Mouse (Mus musculus) retina, adult 2 months (tissue): Measurements from ENCODE around the gene Dmrt1.

ENCODE experiments used
- DNase-seq: peaks from one replicate; pipeline ENCODE4 v3.0.0-alpha.2; 2012; ENCODE audit warnings: low read depth, low spot score

Gene Dmrt1

GRCm38 (mm10) chr19:25569778-25570177 is 64.4 kb downstream of the Dmrt1 start:
- no peak for DNase-seq

GRCm38 (mm10) chr19:25574431-25574830 is 69.0 kb downstream of the Dmrt1 start:
- no peak for DNase-seq

DNA sequence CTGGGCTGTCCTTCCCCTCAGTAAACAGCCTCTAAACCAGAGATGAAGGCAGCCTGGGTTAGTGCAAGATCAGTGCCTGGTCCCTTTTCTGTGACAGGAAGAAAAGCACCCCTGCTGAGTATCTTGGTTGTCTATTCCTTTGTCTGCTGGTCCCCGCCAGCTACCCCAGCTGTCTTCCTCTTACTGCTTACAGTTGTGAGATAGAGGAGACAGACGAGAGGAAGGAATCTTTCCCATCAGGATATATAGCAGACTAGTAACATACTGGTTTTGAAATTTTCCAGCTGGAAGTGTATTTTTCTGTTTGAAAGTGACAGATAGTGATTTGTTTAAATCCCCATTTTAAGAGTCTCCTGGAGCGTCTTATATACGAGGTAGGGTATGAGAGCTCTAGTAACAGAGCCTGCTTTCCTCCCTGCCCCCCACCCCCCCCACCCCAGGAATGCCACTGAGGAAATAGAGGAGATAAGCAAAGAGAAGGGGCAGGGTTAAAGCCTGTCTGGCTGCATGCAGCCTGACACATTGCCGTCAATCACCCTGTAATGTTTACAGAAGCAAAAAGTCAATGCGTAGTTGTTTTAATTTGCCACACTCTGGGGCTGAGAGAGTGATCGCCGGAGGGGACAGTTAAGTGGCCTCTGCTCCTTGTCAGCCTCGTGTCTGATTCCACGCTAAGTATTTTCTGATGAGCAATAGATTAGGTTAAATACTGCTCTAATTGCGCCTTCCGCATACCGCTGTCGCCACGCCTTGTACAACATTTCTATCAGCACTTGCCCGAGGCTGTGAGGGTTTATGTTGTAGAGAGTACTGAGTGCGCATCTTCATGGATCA is 69.8 kb downstream of the Dmrt1 start:
- DNase-seq = no peak

DNA sequence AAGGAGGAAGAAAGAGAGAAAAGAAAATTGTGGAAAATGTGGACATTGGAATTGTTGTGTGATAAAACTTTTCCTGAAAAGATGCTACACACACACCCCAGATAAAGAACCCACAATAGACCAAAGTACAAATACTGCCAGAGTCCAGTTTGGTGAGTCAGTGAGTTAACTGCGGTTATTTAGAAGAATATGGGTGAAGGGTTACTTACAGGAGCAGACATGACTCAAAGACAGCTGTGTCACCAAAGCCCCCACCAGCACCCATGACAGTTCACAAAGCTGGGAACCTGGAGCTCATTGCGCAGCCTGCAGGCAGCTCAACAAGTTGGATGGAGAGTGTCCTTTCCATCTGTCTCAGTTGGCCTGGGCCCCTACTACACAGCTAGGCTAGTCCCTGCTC is 72.9 kb downstream of the Dmrt1 start:
- no peak for DNase-seq

DNA sequence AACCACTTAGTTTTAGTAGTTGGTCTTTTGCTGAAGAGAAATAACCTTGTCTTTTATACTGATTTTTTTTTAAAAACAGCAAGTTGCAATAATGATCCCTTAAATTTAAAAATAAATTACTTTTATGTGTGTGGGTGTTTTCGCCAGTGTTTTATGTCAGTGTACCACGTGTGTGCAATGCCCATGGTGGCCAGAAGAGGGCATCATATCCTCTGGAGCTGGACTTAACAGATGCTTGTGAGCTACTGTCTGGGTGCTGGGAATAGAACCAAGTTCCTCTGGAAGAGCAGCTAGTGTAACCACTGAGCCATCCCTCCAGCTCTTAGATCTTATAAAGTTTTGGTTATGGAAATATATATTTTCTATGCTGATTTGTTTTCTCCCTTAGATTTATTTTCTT is 74.0 kb downstream of the Dmrt1 start:
- DNase-seq = no peak

DNA sequence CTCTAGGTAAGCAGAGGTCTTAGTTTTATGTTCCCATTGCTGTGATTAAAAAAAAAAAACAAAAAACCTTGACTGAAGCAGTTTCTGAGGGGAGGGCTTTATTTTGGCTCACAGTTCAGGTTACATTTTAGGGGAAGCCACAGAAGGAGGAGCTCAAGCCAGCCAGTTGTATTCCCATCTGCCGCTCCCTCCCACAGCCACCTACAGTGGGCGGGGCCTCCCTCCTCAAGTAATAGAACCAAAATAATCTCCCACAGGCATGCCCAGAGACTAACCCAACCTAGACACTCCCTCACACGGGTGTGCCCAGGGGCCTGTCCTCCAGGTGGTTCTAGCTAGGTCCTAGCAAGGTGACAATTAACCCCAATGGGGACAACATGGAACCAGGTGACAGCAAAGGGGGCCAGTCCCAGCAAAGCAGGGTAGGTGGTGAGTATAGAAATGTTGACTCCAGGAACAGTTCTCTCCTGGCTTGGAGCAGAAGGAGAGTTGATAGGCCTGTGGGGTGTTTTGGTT is 92.4 kb downstream of the Dmrt1 start:
- no peak for DNase-seq

- no peak for DNase-seq
Observed at GRCm38 (mm10) chr19:25598626-25599025, 93.2 kb downstream of the Dmrt1 start.

DNA sequence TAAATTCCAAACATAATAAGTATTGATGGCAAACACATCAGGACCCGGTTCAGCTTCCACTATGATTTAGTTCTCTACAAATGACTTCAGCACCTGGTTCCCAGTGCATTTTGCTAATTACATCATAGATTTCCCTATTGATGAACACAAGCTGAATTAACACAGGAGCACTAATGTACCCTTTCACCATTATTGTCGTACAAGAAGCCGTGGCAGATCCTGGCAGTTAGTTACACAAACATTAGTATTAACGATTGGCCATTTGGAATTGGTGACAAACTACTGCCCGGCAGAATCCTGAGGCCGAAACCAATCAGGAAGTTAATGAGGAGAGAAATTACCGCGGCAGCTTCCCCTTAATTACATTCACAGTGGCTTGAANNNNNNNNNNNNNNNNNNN is 96.5 kb downstream of the Dmrt1 start:
- DNase-seq = no peak

GRCm38 (mm10) chr19:25607461-25608205 is 102.2 kb downstream of the Dmrt1 start:
- no peak for DNase-seq

- no peak for DNase-seq
Observed at GRCm38 (mm10) chr19:25608206-25608580, 102.8 kb downstream of the Dmrt1 start.

DNA sequence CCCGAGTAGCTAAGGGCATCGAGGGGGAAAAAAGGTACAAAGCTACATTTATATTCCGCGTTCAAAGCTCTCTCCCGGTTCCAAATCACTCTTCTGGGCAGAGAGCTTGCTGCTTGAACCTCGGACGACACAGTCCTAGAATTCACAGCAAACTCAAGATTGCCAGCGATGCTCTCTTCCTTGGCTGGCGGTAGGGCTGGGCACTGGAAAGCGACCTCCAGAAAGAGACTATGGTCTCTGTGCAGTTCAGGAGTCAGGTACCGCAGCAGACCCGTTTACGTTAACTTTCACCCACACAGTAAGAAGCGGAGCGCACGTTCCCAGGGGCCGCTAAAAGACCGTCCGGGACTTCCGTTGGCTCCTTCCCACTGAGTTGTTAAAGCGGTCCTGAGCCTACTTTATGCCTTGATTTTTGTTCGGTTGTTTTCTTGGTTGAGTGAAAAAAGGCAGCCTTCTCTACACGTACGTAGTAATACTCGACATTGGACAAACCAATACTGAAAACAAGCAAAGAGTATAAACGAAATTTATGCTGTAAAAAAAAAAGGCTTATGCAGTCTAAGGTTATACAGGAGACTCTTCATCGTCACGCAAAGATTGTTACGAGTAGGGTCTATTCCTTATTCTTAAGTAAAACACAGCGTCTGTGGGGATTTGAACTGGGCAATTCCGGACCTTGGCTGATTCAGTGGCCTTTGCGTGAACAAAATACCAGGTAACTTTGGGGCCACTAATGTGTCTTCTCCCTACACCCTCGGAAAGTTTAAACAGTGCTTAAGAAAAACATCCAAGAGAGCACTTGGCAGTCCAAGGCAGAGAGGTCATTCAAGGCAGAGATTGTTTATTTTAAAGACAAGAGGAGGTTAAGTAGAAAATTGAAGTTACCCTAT is 103.8 kb downstream of the Dmrt1 start:
- no peak for DNase-seq

DNA sequence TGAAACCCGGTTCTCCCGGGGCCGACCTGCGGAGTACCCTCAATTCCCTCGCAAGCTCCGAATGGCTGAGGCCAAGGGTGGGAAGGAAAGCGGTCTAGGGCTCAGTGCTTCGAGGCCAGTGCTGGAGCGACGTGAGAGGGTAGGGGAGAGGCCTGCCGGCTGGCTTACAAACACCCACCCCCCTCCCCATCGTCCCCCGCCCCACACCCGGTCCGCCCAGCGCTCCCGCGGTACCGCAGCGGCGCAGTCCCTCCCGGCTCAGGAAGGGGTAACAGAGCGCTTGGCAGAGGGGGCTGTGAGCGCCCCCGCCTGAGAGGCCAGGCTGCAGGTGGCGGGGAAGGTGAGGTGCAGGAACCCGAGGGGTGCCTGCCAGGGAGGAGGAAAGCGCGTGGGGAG is 104.6 kb downstream of the Dmrt1 start, which contains the start of gene Dmrt3:
Gene Dmrt3 (plus strand): TSS at position 287 of the 396 bp plus-strand sequence.
- DNase-seq = no peak

GRCm38 (mm10) chr19:25610411-25611111 is 105.1 kb downstream of the Dmrt1 start:
- DNase-seq = no peak

DNA sequence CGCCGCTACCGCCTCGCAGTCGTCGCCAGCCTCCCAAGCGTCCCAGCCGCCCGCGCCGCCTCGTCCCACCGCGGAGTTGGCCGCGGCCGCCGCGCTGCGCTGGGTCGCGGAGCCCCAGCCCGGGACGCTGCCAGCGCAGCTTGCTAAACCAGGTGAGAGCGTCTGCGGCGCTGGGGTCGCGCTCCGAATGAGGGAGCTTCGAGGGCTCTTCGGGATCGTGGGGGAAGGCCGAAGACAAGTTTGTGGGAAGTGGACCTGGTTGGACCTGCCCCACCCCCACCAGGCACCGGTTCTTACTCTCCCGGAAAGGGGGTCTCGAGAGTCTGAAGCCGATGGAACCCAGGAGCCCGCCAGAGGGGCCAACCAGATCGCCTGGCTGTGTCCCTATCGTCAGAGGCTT is 105.7 kb downstream of the Dmrt1 start:
- DNase-seq = no peak

- no peak for DNase-seq
Observed at GRCm38 (mm10) chr19:25611876-25612805, 106.7 kb downstream of the Dmrt1 start.

DNA sequence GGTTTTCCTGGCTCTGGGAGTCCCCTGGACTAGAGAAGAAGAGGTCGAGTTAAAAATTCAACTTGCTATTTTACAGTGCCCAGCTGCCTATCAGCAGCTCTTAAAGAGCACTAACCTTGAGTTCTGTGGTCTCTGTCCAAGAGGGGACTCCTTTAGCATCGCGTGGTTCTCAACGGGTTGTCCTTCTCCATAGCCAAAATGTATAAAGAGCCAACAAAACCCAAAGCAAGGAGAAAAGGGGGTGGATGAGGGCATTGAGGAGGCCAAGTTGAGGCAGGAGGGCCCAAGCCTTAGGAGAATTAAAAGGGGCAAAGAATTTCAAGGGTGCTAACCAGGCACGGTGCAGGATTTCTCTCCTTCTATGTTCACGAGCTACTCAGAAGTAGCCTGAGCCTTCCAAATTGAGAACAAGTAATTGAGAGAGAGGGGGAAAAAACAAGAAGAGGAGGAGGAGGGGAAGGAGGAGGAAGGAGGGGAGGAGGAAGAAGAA is 107.4 kb downstream of the Dmrt1 start:
- no peak for DNase-seq

DNA sequence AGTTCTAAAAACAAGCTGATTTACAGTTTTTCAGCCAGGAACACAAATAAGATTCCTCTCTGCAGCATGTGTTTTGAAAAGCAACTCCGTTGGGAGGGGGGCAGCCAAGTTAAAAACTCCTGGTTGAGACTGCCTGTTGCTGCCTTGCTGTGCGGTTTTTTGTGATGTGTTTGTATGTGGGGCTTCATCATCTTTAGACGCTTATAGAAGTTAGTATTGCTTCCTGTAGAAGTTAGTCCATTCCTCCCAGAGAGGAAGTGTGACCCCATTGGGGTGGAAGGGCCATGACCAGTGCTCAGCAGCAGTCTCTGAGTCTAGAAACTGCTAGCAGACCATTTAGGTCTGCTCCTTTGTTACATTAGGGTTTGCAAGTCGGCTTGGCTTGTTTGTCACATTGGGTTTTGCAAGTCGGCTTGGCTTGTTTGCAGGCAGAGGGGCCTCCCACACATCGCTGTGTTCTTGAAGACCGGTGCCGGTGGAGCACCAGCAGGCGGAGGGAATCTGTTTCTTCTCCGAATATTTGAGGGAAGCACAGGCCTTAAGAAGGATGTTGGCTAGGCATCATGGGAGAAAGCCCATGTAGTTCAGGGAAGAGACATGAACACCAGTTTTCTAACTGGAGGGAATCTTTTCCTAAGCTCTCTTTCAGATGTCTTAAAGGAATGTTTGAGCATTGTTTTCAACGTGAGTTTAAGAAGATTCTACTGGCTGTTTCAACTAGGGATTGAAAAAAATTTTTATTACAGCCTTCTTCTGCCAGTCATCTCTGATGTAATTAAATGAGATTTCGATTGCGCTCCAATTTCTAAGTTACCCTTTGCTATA is 108.3 kb downstream of the Dmrt1 start:
- DNase-seq = no peak

GRCm38 (mm10) chr19:25615889-25616288 is 110.5 kb downstream of the Dmrt1 start:
- DNase-seq = no peak
